Mouse (Mus musculus): ENCODE measurements around the gene Unc45b. TPM values are rescaled to one million over a fixed set of nuclear protein-coding genes. Genes with fewer than 3 reads are reported as not detected.

Gene Unc45b
- total RNA-seq, 2 experiments from 2014 or later: 182 to 201 TPM

DNA sequence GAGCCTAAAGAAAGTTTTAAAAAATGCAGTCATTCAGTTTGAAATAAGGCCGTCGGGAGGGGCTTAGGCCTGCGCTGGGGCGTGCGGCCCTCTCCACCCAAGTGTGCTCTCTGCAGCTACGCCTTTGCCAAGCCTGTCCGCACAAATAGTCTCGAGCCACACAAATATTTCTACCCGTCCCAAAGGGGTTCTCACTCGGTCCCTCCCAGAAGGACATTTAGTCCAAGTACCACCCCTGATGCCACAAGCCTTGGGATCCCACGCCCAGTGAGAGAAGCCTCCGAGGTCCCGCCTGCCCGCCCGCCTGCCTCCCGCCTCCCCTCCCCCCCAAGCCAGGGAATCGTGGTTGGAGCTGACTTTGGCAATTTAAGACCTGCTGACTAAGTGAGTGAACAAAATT, 72.8 kb downstream of the Unc45b start:
- intact Hi-C loops (cut with DNase I): no loop called here
- DNase-seq: no peak

DNA sequence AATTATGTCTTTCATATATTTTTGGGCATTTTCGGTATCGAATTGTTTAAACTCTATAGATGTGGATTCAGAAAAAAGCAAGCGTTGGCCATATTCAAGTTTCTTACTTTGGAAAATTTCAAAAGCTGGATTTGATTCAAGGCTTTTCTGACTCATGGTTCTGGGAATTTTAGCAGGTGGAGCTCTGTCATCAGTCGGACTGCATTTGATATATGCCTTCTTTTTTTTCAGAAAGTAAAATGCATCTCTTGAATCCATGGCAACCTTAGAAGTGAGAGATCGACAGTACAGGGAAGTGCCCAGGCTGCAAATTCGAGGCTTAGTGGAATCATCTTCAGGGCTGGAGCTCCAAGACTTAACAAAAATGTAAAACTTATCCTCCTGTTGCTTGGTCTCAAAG, 77.3 kb downstream of the Unc45b start:
- no peak for DNase-seq
- intact Hi-C loops (cut with DNase I): loop anchor here (2.0 kb wide), 1 partner anchor 13 kb away; no protein-coding TSS in a partner anchor

DNA sequence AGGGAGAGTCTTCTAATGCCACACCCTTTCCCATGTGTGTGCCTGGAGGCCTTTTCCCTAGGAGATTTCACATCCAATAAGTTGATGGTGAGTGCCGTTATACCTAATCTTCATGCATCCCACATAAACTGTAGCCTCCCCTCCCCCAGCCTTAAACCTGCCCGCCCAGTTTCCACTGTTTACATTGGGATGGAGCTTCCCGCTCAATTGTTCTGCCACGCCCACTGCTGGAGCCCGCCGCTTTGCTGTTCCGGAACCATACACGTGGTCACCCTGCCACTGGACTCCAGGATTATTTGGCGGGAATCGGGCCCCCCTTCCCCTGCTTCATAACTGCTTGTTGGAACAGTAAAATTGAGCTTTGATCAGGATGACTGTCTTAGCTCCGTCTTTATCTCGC, 79.0 kb downstream of the Unc45b start:
- intact Hi-C loops (cut with DNase I): loop anchor here (2.0 kb wide), 1 partner anchor 15 kb away; no protein-coding TSS in a partner anchor
- DNase-seq: no peak

DNA sequence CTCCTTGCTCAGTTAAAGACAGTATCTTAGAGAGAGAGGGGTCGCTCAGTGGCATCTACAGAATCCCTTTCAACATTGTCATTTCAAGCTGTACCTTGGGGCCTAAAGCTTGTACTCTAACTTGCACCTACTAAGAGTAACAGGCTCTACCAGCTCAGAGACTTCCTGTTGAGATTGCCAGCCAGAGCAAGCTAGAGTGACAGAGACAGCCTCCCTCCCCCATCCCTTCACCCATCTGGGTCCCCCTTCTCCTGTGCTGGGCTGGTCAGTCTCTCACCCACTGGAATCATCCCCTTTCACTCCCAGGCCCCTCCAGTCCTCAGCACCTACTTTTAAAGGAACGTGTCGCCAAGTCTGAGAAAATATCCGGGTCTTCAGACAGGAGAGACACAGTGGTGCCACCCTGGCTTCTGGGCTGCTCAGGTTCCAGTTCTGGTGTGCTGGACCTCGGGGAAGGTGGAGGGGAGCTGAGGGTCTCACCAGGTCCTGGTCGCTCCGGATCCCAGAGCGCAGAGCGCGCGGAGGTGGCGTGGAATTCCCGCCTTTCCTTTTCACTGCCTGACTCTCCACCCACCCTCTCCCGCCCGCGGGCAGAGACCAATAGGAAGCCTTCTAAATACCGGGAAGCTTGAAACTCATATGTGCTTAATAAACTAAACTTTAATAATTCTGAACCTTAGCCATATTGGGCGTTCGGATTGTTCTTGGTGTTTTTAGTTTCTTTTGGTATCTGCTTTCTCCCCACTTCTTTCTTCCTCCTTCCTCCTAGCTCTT, 80.4 kb downstream of the Unc45b start:
- peak; percentile 38 to 43 for DNase-seq
- intact Hi-C loops (cut with DNase I): loop anchor here (2.0 kb wide), 2 partner anchors 28 to 48 kb away; no protein-coding TSS in a partner anchor

DNA sequence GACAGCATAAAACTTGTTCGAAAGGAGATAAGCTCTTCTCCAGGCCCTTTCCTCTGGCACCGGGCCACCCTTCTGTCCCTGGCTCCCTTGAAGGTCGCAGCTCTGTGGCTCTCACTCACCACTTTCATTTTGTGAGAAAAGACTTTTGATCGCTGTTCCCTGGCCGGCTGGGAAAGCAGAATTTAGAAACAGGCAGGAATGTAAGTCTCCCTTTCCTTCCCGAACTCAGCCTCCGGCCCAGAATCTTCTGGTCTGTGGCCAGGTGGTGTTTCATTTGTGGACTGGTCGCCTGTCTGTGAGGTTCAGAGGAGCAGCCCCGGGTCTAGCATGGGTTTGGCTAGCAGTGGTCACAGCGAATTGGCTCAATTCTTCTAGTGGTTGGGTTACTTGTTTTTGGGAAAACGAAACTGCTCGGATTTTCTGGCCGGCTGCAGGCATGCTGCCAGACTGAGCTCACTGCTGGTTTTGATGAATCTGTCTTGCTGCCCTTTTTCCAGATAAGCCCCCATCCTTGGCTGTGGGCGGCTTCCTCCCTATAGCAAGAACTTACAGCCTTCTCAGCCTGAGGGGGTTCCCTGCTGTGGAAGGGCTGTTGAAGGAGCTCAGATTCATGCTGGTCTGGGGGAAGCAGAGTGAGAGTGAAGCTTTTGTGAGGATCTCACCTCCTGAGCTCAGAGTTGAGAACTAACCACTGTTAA, 81.3 kb downstream of the Unc45b start, which contains the start of gene Slfn9:
Slfn9 (minus strand) TSS at position 362 of the 698 bp plus-strand sequence.
- intact Hi-C loops (cut with DNase I): loop anchor here (2.0 kb wide), 2 partner anchors 27 to 47 kb away; no protein-coding TSS in a partner anchor

More for the DNA sequence above, 81.3 kb downstream of the Unc45b start, which contains the start of gene Slfn9:
- DNase-seq: peak; percentile 64 to 65

Small RNAs within 50 kb of the gene (microRNA-seq; reads per million reads assigned to microRNA genes)
- 0 reads per million in 2 experiments for gene Mir7679 (ENCODE audit: borderline number of aligned reads in 2 of 2)

Other genes with a start within 250 kb of the Unc45b start
- under 1 TPM; 0.14 to 0.22 TPM for gene Cct6b, start 146.2 kb upstream of the Unc45b start, total RNA-seq (2021)
- gene Zfp830, start 146.2 kb upstream of the Unc45b start, total RNA-seq (2021): 10 to 100 TPM; 15.0 to 15.9 TPM
- 10 to 100 TPM; 18.1 to 18.9 TPM for gene Lig3, start 129.4 kb upstream of the Unc45b start, total RNA-seq (2021)
- 1 to 10 TPM; 5.6 to 6.6 TPM for gene Rffl, start 39.3 kb upstream of the Unc45b start, total RNA-seq (2021)
- gene Rad51d, start 19.9 kb upstream of the Unc45b start, total RNA-seq (2021): 10 to 100 TPM in 1 of 2 experiments, 1 to 10 TPM in 1; 9.0 to 10.6 TPM
- gene Fndc8, start 18.4 kb upstream of the Unc45b start, total RNA-seq (2021): not detected
- gene Nle1, start 2.1 kb upstream of the Unc45b start, total RNA-seq (2021): 10 to 100 TPM; 11.3 to 13.3 TPM
- gene Slfn5, start 40.8 kb downstream of the Unc45b start, total RNA-seq (2021): 10 to 100 TPM; 62.8 to 83.5 TPM
- gene Slfn9, start 81.3 kb downstream of the Unc45b start, total RNA-seq (2021): 1 to 10 TPM in 1 of 2 experiments, under 1 TPM in 1; 0.92 to 1.4 TPM
- gene Slfn8, start 110.3 kb downstream of the Unc45b start, total RNA-seq (2021): 1 to 10 TPM in 1 of 2 experiments, under 1 TPM in 1; 0.56 to 1.5 TPM
- 1 to 10 TPM; 3.9 to 6.2 TPM for gene Slfn2, start 154.6 kb downstream of the Unc45b start, total RNA-seq (2021)
- under 1 TPM; 0.17 to 0.41 TPM for gene Slfn1, start 206.3 kb downstream of the Unc45b start, total RNA-seq (2021)

Measured in heart, postnatal 36 days (tissue).